ENCODE assay signal across 8 mouse cellular contexts in the genomic region with DNA sequence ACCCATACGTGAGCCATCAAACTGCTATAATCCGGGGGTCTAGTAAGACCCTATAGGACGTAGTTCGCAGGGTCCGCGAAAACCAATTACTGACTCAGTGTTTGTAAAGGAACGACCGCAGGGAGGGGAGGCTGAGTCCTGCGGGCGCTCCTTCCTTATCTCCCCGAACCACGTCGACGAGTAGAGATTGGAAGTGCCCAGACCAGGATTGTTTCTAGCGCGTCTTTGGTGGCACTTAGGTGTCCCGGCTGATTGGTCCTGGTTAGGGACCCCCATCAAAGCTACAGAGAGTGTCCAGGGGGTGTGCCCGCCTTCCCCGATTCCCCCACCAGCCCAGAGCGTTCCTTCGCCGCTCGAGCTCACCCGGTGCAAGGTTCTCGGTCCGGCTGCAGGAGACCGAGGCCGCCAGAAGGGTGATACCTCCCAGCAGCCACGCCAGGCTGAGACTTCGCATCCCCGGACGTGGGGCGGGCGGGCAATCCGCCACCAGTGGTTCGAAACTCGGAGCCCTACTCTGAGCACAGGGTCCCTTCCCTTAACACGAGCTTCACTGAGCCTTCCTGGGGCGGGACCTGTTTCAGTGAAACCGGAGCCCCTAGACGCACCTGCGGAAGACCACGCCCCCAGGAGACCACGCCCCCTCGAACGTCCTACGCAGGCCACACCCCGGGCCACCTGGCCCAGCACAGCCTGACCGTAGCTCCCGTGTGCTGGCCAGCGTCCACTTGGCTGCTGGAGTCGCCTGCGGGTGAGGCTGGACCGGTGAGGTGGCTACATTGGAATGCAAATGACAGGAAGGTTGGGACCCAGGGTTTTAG. TPM values are rescaled to one million over a fixed set of nuclear protein-coding genes. Genes with fewer than 3 reads are reported as not detected.
DNase-seq lines count a peak whose midpoint lies in the region; ATAC-seq and TF ChIP-seq lines count a peak whose summit lies in the region.

A gene (minus strand): TSS at position 554 of the 818 bp plus-strand sequence.

- no peak within 1 kb of the TSS for H3K27ac ChIP-seq in bone marrow macrophage, adult 2 months (ENCODE audit: insufficient read depth, low read depth, low read length)
- no peak within 1 kb of the TSS for H3K27ac ChIP-seq in forebrain, embryonic 15.5 days (replicated peaks)
- H3K27ac ChIP-seq in liver, embryonic 13.5 days, result no peak within 1 kb of the TSS

- under 1% methylated on average over 54 of the region's 54 CpGs for WGBS in forebrain, embryonic 15.5 days
- WGBS in liver, embryonic 13.5 days (ENCODE audit: insufficient replicate concordance), result 2% methylated on average over 54 of the region's 54 CpGs

- TF ChIP-seq POLR2A in bone marrow macrophage, adult 2 months (IDR thresholded peaks at IDR 0.05; ENCODE audit: borderline replicate concordance, low read depth, low read length), result no peak

- H3K9ac ChIP-seq in forebrain, embryonic 15.5 days (replicated peaks), result peak within 1 kb of the TSS; percentile 23
- peak within 1 kb of the TSS; percentile 7; the same call in 1 of the 2 replicates for H3K9ac ChIP-seq in liver, embryonic 13.5 days

- H3K27me3 ChIP-seq in E14TG2a.4 (ENCODE audit: insufficient read depth, low read length), result no peaks in the 10 kb centered on the region
- peaks cover 35% of the 10 kb centered on the region for H3K27me3 ChIP-seq in forebrain, embryonic 15.5 days
- peaks cover 86% of the 10 kb centered on the region for H3K27me3 ChIP-seq in liver, embryonic 13.5 days

- peak within 1 kb of the TSS; percentile 66 for H3K4me2 ChIP-seq in forebrain, embryonic 15.5 days (replicated peaks)
- peak within 1 kb of the TSS; percentile 70 for H3K4me2 ChIP-seq in liver, embryonic 13.5 days

- peak within 1 kb of the TSS; percentile 91 for H3K4me3 ChIP-seq in E14TG2a.4 (replicated peaks; ENCODE audit: low read length)
- H3K4me3 ChIP-seq in bone marrow macrophage, adult 2 months (ENCODE audit: insufficient read depth, low read length), result peak within 1 kb of the TSS; percentile 46
- H3K4me3 ChIP-seq in forebrain, embryonic 15.5 days, result peak within 1 kb of the TSS; percentile 36
- peak within 1 kb of the TSS; percentile 51 for H3K4me3 ChIP-seq in liver, embryonic 13.5 days (replicated peaks)

- H3K4me1 ChIP-seq in E14TG2a.4 (replicated peaks; ENCODE audit: low read depth, low read length), result peaks cover 78% of the 10 kb centered on the region
- 0 out of 2 replicates have a peak, but pooled peaks cover 3% of the 10 kb centered on the region for H3K4me1 ChIP-seq in bone marrow macrophage, adult 2 months (ENCODE audit: control insufficient read depth, insufficient read depth, low read length)
- peaks cover 17% of the 10 kb centered on the region for H3K4me1 ChIP-seq in forebrain, embryonic 15.5 days
- H3K4me1 ChIP-seq in liver, embryonic 13.5 days (replicated peaks), result peaks cover 14% of the 10 kb centered on the region

- H3K36me3 ChIP-seq in E14TG2a.4 (ENCODE audit: insufficient read depth, low read length), result peaks cover 5% of the 10 kb centered on the region; the same call in 1 of the 2 replicates
- H3K36me3 ChIP-seq in forebrain, embryonic 15.5 days, result no peaks in the 10 kb centered on the region
- H3K36me3 ChIP-seq in liver, embryonic 13.5 days, result no peaks in the 10 kb centered on the region

- peak; percentile 66 for ATAC-seq in forebrain, embryonic 15.5 days (replicated peaks)
- peak; percentile 57 for ATAC-seq in liver, embryonic 13.5 days (ENCODE audit: low read depth)

- no peak for TF ChIP-seq CTCF in E14TG2a.4 (conservative IDR thresholded peaks at IDR 0.05; ENCODE audit: low read length)
- 0 out of 2 replicates have a peak, but pooled peaks have one; percentile 21 for TF ChIP-seq CTCF in bone marrow macrophage, adult 2 months (IDR thresholded peaks at IDR 0.05; ENCODE audit: low read depth, low read length)

- no peaks in the 10 kb centered on the region for H3K9me3 ChIP-seq in E14TG2a.4 (ENCODE audit: low read length)
- H3K9me3 ChIP-seq in forebrain, embryonic 15.5 days, result no peaks in the 10 kb centered on the region
- no peaks in the 10 kb centered on the region for H3K9me3 ChIP-seq in liver, embryonic 13.5 days (replicated peaks)

- intact Hi-C loops in left cerebral cortex, postnatal 4 days (cut with DNase I), result no loop called here

- peak; percentile 82 for DNase-seq in induced T-regulatory cell, adult 2 months (ENCODE audit: low read depth)
- no peak for DNase-seq in liver, embryonic 13.5 days
- peak; percentile 74 for DNase-seq in naive thymus-derived CD4-positive, alpha-beta T cell, adult 2 months (ENCODE audit: low read depth)
- peak; percentile 69 for DNase-seq in thymus, postnatal 4 days
- no peak for DNase-seq in left cerebral cortex, postnatal 4 days

RNA-seq across cellular contexts. Expression of the gene that starts here (rescaled TPM):
- not detected in 2 replicates for polyA plus RNA-seq in bone marrow macrophage, adult 2 months (2012; ENCODE audit: insufficient read depth, insufficient read length, missing spikeins)
- polyA plus RNA-seq in forebrain, embryonic 15.5 days (2015; fragmentation: Nextera tagmentation; extraction: Ambion mirVana), result 0.29 TPM in 1 of 2 replicates, not detected in the other
- polyA plus RNA-seq in liver, embryonic 13.5 days (2015; fragmentation: Nextera tagmentation; extraction: Ambion mirVana), result 0.22 and 0.32 TPM in 2 replicates
- total RNA-seq in left cerebral cortex, postnatal 4 days (2021), result under 1 TPM; 0.14 to 0.24 TPM

Comparison
In these comparisons a context has a peak if more than half of its experiments do, and no peak if none do; other contexts are left out.
1. Peak in ATAC-seq, H3K4me3 ChIP-seq, H3K9ac ChIP-seq and H3K4me2 ChIP-seq in forebrain, embryonic 15.5 days; RNA of the gene not detected or under 1 TPM.
2. Peak in ATAC-seq, H3K4me3 ChIP-seq, H3K9ac ChIP-seq and H3K4me2 ChIP-seq in liver, embryonic 13.5 days; RNA of the gene not detected or under 1 TPM.
3. H3K4me3 ChIP-seq: peak in every context shown above with its lines; median percentile 91 in E14TG2a.4; 51 in liver, embryonic 13.5 days; 46 in bone marrow macrophage, adult 2 months; 36 in forebrain, embryonic 15.5 days.
4. DNase-seq: peak in induced T-regulatory cell, adult 2 months (single experiment), naive thymus-derived CD4-positive, alpha-beta T cell, adult 2 months (single experiment) and thymus, postnatal 4 days (single experiment); none in liver, embryonic 13.5 days (single experiment) and left cerebral cortex, postnatal 4 days (single experiment).